Mouse (Mus musculus) CD4-positive, CD25-positive, alpha-beta regulatory T cell, adult 2 months (primary cell): ENCODE measurements around the gene Tmem199.
A peak's percentile ranks its signal among the peaks of the same experiment; 100 is the strongest.
"Not testable (repeated sequence)": the region's sequence is repeated elsewhere in the genome, so short reads cannot be mapped to it uniquely, and the experiment has no call there.

Experiments
- DNase-seq: peaks from one replicate; pipeline ENCODE4 v3.0.0-alpha.2; 2012; ENCODE audit warnings: low read depth, low spot score

Tmem199 gene

GRCm38 (mm10) chr11:78512025-78512957 lies at the start of gene Tmem199, which contains the start of gene Poldip2:
Gene Tmem199 (minus strand): TSS chr11:78512172.
Gene Poldip2 (plus strand): TSS chr11:78512193.
- DNase-seq, result peak; percentile 96

- peak; percentile 83 for DNase-seq
Observed at GRCm38 (mm10) chr11:78560447-78560846, 48.5 kb upstream of the Tmem199 start.

- DNase-seq, result no peak
Observed at GRCm38 (mm10) chr11:78557241-78557640, 45.3 kb upstream of the Tmem199 start.

- DNase-seq, result no peak
Observed at GRCm38 (mm10) chr11:78556070-78556469, 44.1 kb upstream of the Tmem199 start.

- no peak for DNase-seq
Observed at GRCm38 (mm10) chr11:78555623-78556022, 43.7 kb upstream of the Tmem199 start.

GRCm38 (mm10) chr11:78551059-78551398 lies 39.1 kb upstream of the Tmem199 start:
- no peak for DNase-seq

- peak; percentile 97 for DNase-seq
Observed at GRCm38 (mm10) chr11:78550168-78551058, 38.4 kb upstream of the Tmem199 start, which contains the start of gene Tmem97. Gene Tmem97 (minus strand): TSS chr11:78550777.

GRCm38 (mm10) chr11:78549491-78549987 lies 37.6 kb upstream of the Tmem199 start:
- peak; percentile 20 for DNase-seq

- no peak for DNase-seq
Observed at GRCm38 (mm10) chr11:78547718-78548460, 35.9 kb upstream of the Tmem199 start.

- no peak for DNase-seq
Observed at GRCm38 (mm10) chr11:78545181-78545580, 33.2 kb upstream of the Tmem199 start.

- DNase-seq, result no peak
Observed at GRCm38 (mm10) chr11:78544449-78545111, 32.6 kb upstream of the Tmem199 start.

GRCm38 (mm10) chr11:78540358-78540757 lies 28.4 kb upstream of the Tmem199 start:
- DNase-seq, result no peak

GRCm38 (mm10) chr11:78536690-78537084 lies 24.7 kb upstream of the Tmem199 start:
- no peak for DNase-seq

GRCm38 (mm10) chr11:78536080-78536689 lies 24.2 kb upstream of the Tmem199 start, which contains the start of the genes Tnfaip1 and Ift20:
Gene Tnfaip1 (minus strand): TSS chr11:78536332.
Gene Ift20 (plus strand): TSS chr11:78536361.
- peak; percentile 99 for DNase-seq

- DNase-seq, result peak; percentile 44
Observed at GRCm38 (mm10) chr11:78535376-78536079, 23.6 kb upstream of the Tmem199 start.

- no peak for DNase-seq
Observed at GRCm38 (mm10) chr11:78534516-78534915, 22.5 kb upstream of the Tmem199 start.

GRCm38 (mm10) chr11:78531515-78531914 lies 19.5 kb upstream of the Tmem199 start:
- not testable (repeated sequence) for DNase-seq

- DNase-seq, result no peak
Observed at GRCm38 (mm10) chr11:78531046-78531445, 19.1 kb upstream of the Tmem199 start.

- no peak for DNase-seq
Observed at GRCm38 (mm10) chr11:78530001-78530400, 18.0 kb upstream of the Tmem199 start.
